Mouse (Mus musculus) heart, adult 2 months (tissue): Measurements from ENCODE around the gene Htra3.

Source experiments
- CTCF ChIP-seq: fragments of 200-600 bp; IDR thresholded peaks from 2 replicates; pipeline ENCODE4 v1.8.1; 2022; ENCODE audit warnings: antibody characterized with exemption, mild to moderate bottlenecking, moderate library complexity
- EP300 ChIP-seq: fragments of 200-500 bp; IDR thresholded peaks from 2 replicates; pipeline ENCODE4 v1.6.1; 2011; ENCODE audit warnings: low read depth, low read length, control low read depth; ENCODE audit not compliant: insufficient read depth
- POLR2A ChIP-seq: fragments of 200-500 bp; IDR thresholded peaks from 2 replicates; pipeline ENCODE4 v1.6.1; 2011; ENCODE audit warnings: mild to moderate bottlenecking, low read depth, low read length, control low read depth; ENCODE audit not compliant: insufficient read depth

- TF ChIP-seq POLR2A (no peak), CTCF (no peak), EP300 (no peak)
Observed at GRCm38 (mm10) chr5:35686336-35686735, 6.8 kb upstream of the Htra3 start.
